Mouse (Mus musculus) forebrain, embryonic 14.5 days (tissue): ENCODE measurements around the gene Tfap4. TPM values are rescaled to one million over a fixed set of nuclear protein-coding genes. Genes with fewer than 3 reads are reported as not detected.
A peak's percentile ranks its signal among the peaks of the same experiment; 100 is the strongest.
"Not testable (repeated sequence)": the region's sequence is repeated elsewhere in the genome, so short reads cannot be mapped to it uniquely, and the experiment has no call there.

Source experiments
- ATAC-seq: fragments of 200-750 bp; cut with Nextera tagmentation; 2 replicates; pipeline ENCODE4 v1.8.0; 2017; ENCODE audit warnings: mild to moderate bottlenecking, moderate library complexity
- DNase-seq: peaks from one replicate; pipeline ENCODE4 v3.0.0-alpha.2; 2015; ENCODE audit warnings: low spot score
- H3K27ac ChIP-seq: fragments of 300-500 bp; sonication (generic); 2 replicates; pipeline ENCODE4 v1.5.1; 2014; ENCODE audit warnings: low read depth, mild to moderate bottlenecking, control low read depth, low read length, moderate library complexity
- H3K27me3 ChIP-seq: fragments of 300-500 bp; sonication (generic); replicated peaks from 2 replicates; pipeline ENCODE4 v1.6.1; 2014; ENCODE audit warnings: low read length, control low read depth, mixed read lengths; ENCODE audit not compliant: control insufficient read depth, insufficient read depth
- H3K36me3 ChIP-seq: fragments of 300-500 bp; sonication (generic); 2 replicates; pipeline ENCODE4 v1.6.1; 2014; ENCODE audit warnings: low read length, control low read depth; ENCODE audit not compliant: control insufficient read depth, insufficient read depth
- H3K4me1 ChIP-seq: fragments of 300-500 bp; sonication (generic); 2 replicates; pipeline ENCODE4 v1.6.1; 2014; ENCODE audit warnings: antibody characterized with exemption, low read length, control low read depth; ENCODE audit not compliant: control insufficient read depth, insufficient read depth
- H3K4me2 ChIP-seq: fragments of 300-500 bp; sonication (generic); 2 replicates; pipeline ENCODE4 v1.6.1; 2014; ENCODE audit warnings: mild to moderate bottlenecking, control low read depth, low read length
- H3K4me3 ChIP-seq: fragments of 300-500 bp; sonication (generic); 2 replicates; pipeline ENCODE4 v1.5.1; 2014; ENCODE audit warnings: low read depth, low read length, control low read depth
- H3K9ac ChIP-seq: fragments of 300-500 bp; sonication (generic); 2 replicates; pipeline ENCODE4 v1.6.1; 2014; ENCODE audit warnings: mild to moderate bottlenecking, low read length, control low read depth, moderate library complexity
- H3K9me3 ChIP-seq: fragments of 300-500 bp; sonication (generic); replicated peaks from 2 replicates; pipeline ENCODE4 v1.6.1; 2016; ENCODE audit warnings: low read length, control low read depth, mixed read lengths; ENCODE audit not compliant: control insufficient read depth
- whole genome bisulfite sequencing: fragments of 180-500 bp; shearing (Covaris S2); extraction: QIAGEN DNeasy Blood & Tissue Kit; methylation state at CpG from one replicate; pipeline ENCODE4 v1.1.7; 2014; 5-methylcytosine and 5-hydroxymethylcytosine counted together
- polyA plus RNA-seq: library from polyadenylated mRNA; unstranded; fragments of >200 nt; fragmentation: Nextera tagmentation; extraction: Ambion mirVana; gene quantifications from 2 replicates; pipeline ENCODE4 v1.2.1, GENCODE M21; 2014

Gene Tfap4
- polyA plus RNA-seq, 1 experiment from 2014 or later: 9.1 TPM

- 62% methylated on average over 4 of the region's 4 CpGs for WGBS
- Histone ChIP-seq H3K9ac (peak overlapping the region; percentile 59; the same call in 1 of the 2 replicates), H3K27me3 (no peaks in the 10 kb centered on the region), H3K36me3 (peaks cover 13% of the 10 kb centered on the region), H3K4me1 (no peaks in the 10 kb centered on the region; the same call in 1 of the 2 replicates), H3K4me3 (peak overlapping the region; percentile 43), H3K4me2 (peak overlapping the region; percentile 54), H3K27ac (no peak overlapping the region; the same call in 1 of the 2 replicates), H3K9me3 (no peaks in the 10 kb centered on the region)
- ATAC-seq (no peak), DNase-seq (no peak)
Measured at GRCm38 (mm10) chr16:4541033-4541432, 18.6 kb downstream of the Tfap4 start.

DNA sequence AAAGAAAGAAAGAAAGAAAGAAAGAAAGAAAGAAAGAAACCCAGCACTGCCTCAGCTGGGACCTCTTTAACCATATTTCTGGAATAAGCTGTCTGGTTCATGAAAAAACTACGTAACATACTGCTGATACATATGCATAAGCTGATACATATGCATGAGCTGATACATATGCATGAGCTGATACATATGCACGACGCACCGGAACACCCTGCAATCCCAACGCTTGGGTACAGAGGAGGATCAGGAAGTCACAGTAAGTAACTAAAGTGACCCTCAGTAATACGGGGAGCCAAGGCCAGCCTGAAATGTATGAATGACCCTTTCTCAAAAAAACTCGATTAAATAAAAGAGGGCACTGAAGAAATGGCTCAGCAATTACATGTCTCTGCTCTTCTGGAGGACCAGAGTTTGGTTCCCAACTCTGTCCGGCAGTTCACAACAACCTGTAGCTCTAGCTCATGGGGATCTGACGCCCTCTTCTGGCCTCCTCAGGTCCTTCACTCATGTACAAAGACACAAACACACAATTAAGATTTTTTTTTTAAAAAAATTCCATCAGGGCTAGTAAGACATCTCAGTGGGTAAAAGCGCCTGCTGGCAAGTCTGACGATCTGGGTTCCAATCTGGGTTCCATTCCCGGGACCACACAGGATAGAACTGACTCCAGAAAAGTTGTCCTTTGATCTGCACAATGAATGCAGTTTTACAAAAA lies 19.4 kb downstream of the Tfap4 start:
- Histone ChIP-seq H3K27ac (no peak overlapping the region), H3K27me3 (no peaks in the 10 kb centered on the region), H3K9me3 (no peaks in the 10 kb centered on the region), H3K9ac (no peak overlapping the region), H3K36me3 (peaks cover 8% of the 10 kb centered on the region), H3K4me2 (no peak overlapping the region), H3K4me1 (no peaks in the 10 kb centered on the region; the same call in 1 of the 2 replicates), H3K4me3 (no peak overlapping the region)
- WGBS: 52% methylated on average over 12 of the region's 12 CpGs
- peak; percentile 63 for ATAC-seq
- peak; percentile 86 for DNase-seq

DNA sequence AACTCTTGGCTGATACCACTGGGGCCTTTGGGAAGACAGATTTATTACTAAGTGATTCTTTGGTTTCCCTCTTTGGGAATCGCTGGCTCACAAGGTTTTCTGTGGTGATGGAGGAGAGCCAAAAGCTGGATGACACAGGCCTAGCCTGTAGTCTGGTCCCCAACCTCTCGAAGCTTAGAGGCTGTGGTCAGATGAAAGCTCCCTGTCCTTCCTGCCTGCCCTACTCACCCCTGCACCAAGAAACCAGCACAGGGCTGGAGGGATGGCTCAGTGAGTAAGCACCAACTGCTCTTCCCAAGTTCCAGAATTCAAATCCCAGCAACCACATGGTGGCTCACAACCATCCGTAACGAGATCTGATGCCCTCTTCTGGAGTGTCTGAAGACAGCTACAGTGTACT lies 20.1 kb downstream of the Tfap4 start:
- Histone ChIP-seq H3K36me3 (peaks cover 3% of the 10 kb centered on the region; the same call in 1 of the 2 replicates), H3K9me3 (no peaks in the 10 kb centered on the region), H3K27me3 (no peaks in the 10 kb centered on the region), H3K4me3 (no peak overlapping the region), H3K4me1 (no peaks in the 10 kb centered on the region; the same call in 1 of the 2 replicates), H3K27ac (0 out of 2 replicates have a peak overlapping the region, but pooled peaks have one; percentile 33), H3K9ac (no peak overlapping the region), H3K4me2 (no peak overlapping the region)
- DNase-seq (no peak), ATAC-seq (no peak)
- WGBS: 78% methylated on average over 4 of the region's 4 CpGs

DNA sequence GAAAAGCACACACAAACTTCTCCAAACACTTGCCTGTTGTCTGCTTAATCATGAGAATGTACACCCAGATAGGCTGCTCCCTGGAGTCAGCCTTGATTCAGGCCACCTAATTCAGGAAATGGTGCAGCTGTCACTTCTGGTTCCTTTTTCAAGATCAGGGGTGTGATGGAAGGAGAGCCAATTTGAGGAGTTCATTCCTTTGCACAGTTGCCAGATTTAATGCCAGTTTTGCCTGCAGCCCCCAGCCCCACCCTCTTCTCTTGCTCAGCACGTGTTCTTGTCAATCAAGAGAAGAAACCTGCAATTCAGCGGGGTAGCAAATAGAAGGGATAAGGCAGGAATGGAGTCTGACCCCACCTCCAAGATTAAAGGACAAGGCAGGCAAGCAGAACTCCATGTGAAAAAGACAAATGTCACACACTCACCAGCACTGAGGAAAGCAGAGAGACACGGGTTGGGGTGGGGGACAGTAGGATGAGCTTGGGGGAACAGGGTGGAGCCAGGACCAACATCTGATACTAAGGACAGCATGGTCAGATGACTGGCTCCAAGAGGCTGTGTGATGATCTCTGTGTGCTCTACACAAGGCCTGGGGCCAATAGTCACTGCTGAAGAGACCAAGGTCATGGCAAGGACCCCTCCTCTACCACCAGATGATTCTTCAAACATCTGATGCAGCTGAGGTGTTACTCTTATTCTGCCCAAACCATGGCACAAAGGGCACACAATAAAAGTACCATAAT lies 21.9 kb downstream of the Tfap4 start:
- no peaks in the 10 kb centered on the region; the same call in 1 of the 2 replicates for H3K4me1 ChIP-seq
- no peaks in the 10 kb centered on the region for H3K36me3 ChIP-seq
- no peak overlapping the region for H3K27ac ChIP-seq
- no peak for ATAC-seq
- DNase-seq: no peak
- no peaks in the 10 kb centered on the region for H3K27me3 ChIP-seq
- no peak overlapping the region for H3K9ac ChIP-seq
- WGBS: 51% methylated on average over 3 of the region's 3 CpGs
- H3K9me3 ChIP-seq: no peaks in the 10 kb centered on the region
- H3K4me3 ChIP-seq: no peak overlapping the region
- H3K4me2 ChIP-seq: no peak overlapping the region

- WGBS: 93% methylated on average over 12 of the region's 12 CpGs
Measured at GRCm38 (mm10) chr16:4527373-4527772, 32.3 kb downstream of the Tfap4 start.

GRCm38 (mm10) chr16:4523313-4524004 lies 36.2 kb downstream of the Tfap4 start:
- H3K9ac ChIP-seq: no peak overlapping the region
- no peak overlapping the region for H3K4me2 ChIP-seq
- no peak overlapping the region for H3K27ac ChIP-seq
- H3K4me1 ChIP-seq: no peaks in the 10 kb centered on the region
- H3K27me3 ChIP-seq: no peaks in the 10 kb centered on the region
- H3K36me3 ChIP-seq: no peaks in the 10 kb centered on the region
- no peaks in the 10 kb centered on the region for H3K9me3 ChIP-seq
- DNase-seq: no peak
- WGBS: 81% methylated on average over 7 of the region's 7 CpGs
- no peak for ATAC-seq
- H3K4me3 ChIP-seq: no peak overlapping the region

More at GRCm38 (mm10) chr16:4527373-4527772, 32.3 kb downstream of the Tfap4 start:
- not testable (repeated sequence) for H3K9ac ChIP-seq, H3K36me3 ChIP-seq, H3K4me1 ChIP-seq, H3K27me3 ChIP-seq, H3K27ac ChIP-seq, DNase-seq, H3K4me2 ChIP-seq, H3K9me3 ChIP-seq, H3K4me3 ChIP-seq, ATAC-seq

GRCm38 (mm10) chr16:4522879-4523278 lies 36.8 kb downstream of the Tfap4 start:
- Histone ChIP-seq H3K4me1 (no peaks in the 10 kb centered on the region), H3K27ac (no peak overlapping the region), H3K27me3 (no peaks in the 10 kb centered on the region), H3K4me2 (no peak overlapping the region), H3K9me3 (no peaks in the 10 kb centered on the region), H3K36me3 (no peaks in the 10 kb centered on the region), H3K4me3 (no peak overlapping the region), H3K9ac (no peak overlapping the region)
- DNase-seq (no peak), ATAC-seq (no peak)
- 50% methylated on average over 8 of the region's 8 CpGs for WGBS

DNA sequence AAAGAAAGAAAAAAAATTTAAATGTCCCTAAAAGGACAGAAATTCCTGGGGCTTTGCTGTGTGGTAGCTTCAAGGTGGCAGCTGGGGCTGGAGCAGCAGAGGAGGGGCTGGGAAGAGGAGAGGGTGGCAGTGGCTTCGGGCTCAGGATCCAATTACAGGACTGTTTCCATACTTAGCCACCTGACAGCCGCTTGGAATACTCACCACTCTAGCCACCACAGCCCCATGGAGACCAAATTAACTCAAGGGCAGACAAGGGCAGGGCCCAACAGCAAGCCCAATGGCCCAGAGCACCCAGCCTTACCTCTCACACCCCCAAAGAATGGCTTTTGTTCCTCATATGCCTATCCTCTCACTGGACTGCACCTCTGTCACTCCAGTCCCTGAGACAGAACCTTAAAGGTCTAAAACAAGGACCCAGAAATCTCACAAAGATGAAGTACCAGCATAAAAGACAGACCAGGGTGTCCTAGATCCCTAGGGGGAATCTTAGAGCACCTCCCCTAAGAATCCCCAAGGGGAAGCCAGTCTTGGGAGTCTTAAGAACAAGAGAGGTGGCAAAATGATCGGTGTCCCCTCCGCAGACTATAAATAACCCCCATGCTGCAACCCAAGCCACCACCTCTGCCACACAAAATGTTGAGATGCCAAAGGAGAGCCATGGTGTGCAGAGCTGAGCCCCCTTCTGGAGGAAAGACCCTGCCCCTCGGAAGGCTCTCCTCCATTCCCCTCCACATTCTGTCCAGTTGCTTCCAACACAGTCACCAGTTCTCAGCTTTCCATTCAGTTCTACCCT lies 37.7 kb downstream of the Tfap4 start:
- no peaks in the 10 kb centered on the region for H3K9me3 ChIP-seq
- no peak overlapping the region for H3K27ac ChIP-seq
- DNase-seq: no peak
- ATAC-seq: no peak
- H3K4me1 ChIP-seq: no peaks in the 10 kb centered on the region
- no peaks in the 10 kb centered on the region for H3K36me3 ChIP-seq
- H3K9ac ChIP-seq: no peak overlapping the region
- H3K4me2 ChIP-seq: no peak overlapping the region
- WGBS: 69% methylated on average over 5 of the region's 5 CpGs
- no peak overlapping the region for H3K4me3 ChIP-seq
- H3K27me3 ChIP-seq: no peaks in the 10 kb centered on the region
